Mouse (Mus musculus): ENCODE measurements around the gene Slitrk5. TPM values are rescaled to one million over a fixed set of nuclear protein-coding genes. Genes with fewer than 3 reads are reported as not detected.
"Not testable (repeated sequence)": the region's sequence is repeated elsewhere in the genome, so short reads cannot be mapped to it uniquely, and the experiment has no call there.

Slitrk5 gene
- 10 to 100 TPM; 82.8 to 83.8 TPM for total RNA-seq (2021)

GRCm38 (mm10) chr14:111674664-111675147, at the start of gene Slitrk5:
Slitrk5 (plus strand) TSS chr14:111675097.
- intact Hi-C loops (cut with DNase I) = loop anchor here (2.0 to 10.0 kb wide), 4 partner anchors 92 to 1220 kb away; no protein-coding TSS in a partner anchor
- peak; percentile 95 for DNase-seq (ENCODE audit: low spot score in 2 of 2)

GRCm38 (mm10) chr14:111672942-111673341, 2.0 kb upstream of the Slitrk5 start:
- intact Hi-C loops (cut with DNase I) = loop anchor here (5.0 to 10.0 kb wide), 3 partner anchors 91 to 1222 kb away; no protein-coding TSS in a partner anchor
- DNase-seq (ENCODE audit: low spot score in 2 of 2) = no peak

- intact Hi-C loops (cut with DNase I) = loop anchor here (2.0 to 10.0 kb wide), 2 partner anchors 527 to 1219 kb away; no protein-coding TSS in a partner anchor
- DNase-seq (ENCODE audit: low spot score in 2 of 2) = peak; percentile 57 to 62
Measured at GRCm38 (mm10) chr14:111675211-111676165, 591 bp downstream of the Slitrk5 start.

- peak; percentile 56 to 61 for DNase-seq (ENCODE audit: low spot score in 2 of 2)
- intact Hi-C loops (cut with DNase I) = loop anchor here (10.0 kb wide), 1 partner anchor 1219 kb away; no protein-coding TSS in a partner anchor
Measured at GRCm38 (mm10) chr14:111676166-111676581, 1.3 kb downstream of the Slitrk5 start.

- peak; percentile 62 to 67 for DNase-seq (ENCODE audit: low spot score in 2 of 2)
- intact Hi-C loops (cut with DNase I) = loop anchor here (10.0 kb wide), 1 partner anchor 1218 kb away; no protein-coding TSS in a partner anchor
Measured at GRCm38 (mm10) chr14:111676851-111677291, 2.0 kb downstream of the Slitrk5 start.

DNA sequence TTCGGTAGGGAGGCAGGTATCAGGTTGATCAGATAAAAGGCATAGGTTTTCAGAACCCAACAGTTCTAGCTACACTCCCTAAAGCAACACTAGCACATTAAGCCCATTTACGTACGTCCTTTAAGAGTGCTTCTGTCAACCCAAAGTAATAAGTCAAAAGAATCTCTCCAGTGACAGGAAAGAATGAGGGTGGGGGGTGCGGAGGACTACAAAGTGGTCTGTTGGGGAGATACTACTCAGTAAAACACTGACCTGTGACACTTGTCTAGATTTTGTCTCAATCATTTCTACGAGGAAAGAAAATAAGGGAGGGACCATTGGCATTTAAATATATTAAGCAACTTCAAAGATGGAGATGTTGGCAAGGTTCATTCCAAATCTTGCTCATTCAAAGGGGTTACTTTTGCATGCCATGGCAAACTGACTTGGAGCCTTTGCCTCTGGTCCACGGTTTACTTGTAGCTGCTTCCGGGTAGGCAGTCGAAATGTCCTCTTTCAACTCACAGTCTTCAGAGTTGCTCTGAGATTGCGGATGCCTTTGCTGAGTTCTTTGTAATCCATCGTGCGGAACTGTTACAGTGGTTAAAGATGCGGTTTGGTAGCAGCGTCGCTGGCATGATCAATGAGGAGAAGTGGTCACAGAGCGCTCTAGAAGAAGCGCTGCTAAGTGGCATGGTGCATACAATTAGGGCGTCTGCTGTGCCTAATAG, 2.6 kb downstream of the Slitrk5 start:
- intact Hi-C loops (cut with DNase I) = loop anchor here (10.0 kb wide), 1 partner anchor 1217 kb away; no protein-coding TSS in a partner anchor
- DNase-seq (ENCODE audit: low spot score in 2 of 2) = peak; percentile 13 to 14

GRCm38 (mm10) chr14:111680271-111680670, 5.4 kb downstream of the Slitrk5 start:
- intact Hi-C loops (cut with DNase I) = no loop called here
- peak in 1 of 2 experiments; percentile 10 for DNase-seq (ENCODE audit: low spot score in 2 of 2)

GRCm38 (mm10) chr14:111681092-111681708, 6.3 kb downstream of the Slitrk5 start:
- peak; percentile 51 to 61 for DNase-seq (ENCODE audit: low spot score in 2 of 2)
- intact Hi-C loops (cut with DNase I) = no loop called here

- intact Hi-C loops (cut with DNase I) = no loop called here
- peak; percentile 29 to 30 for DNase-seq (ENCODE audit: low spot score in 2 of 2)
Measured at GRCm38 (mm10) chr14:111681773-111682172, 6.9 kb downstream of the Slitrk5 start.

GRCm38 (mm10) chr14:111683543-111683942, 8.6 kb downstream of the Slitrk5 start:
- no peak for DNase-seq (ENCODE audit: low spot score in 2 of 2)
- intact Hi-C loops (cut with DNase I) = no loop called here

- DNase-seq (ENCODE audit: low spot score in 2 of 2); intact Hi-C loops (cut with DNase I): not testable (repeated sequence)
Measured at GRCm38 (mm10) chr14:111690139-111690538, 15.2 kb downstream of the Slitrk5 start.

- DNase-seq (ENCODE audit: low spot score in 2 of 2) = no peak
- intact Hi-C loops (cut with DNase I) = no loop called here
Measured at GRCm38 (mm10) chr14:111729833-111730232, 54.9 kb downstream of the Slitrk5 start.
